Mouse (Mus musculus) limb, embryonic 14.5 days (tissue): Measurements from ENCODE around the gene Dpyd. TPM values are rescaled to one million over a fixed set of nuclear protein-coding genes. Genes with fewer than 3 reads are reported as not detected.

Experiments used
- ATAC-seq: fragments of 200-750 bp; cut with Nextera tagmentation; 2 replicates; pipeline ENCODE4 v1.8.0; 2017; ENCODE audit warnings: low read depth, moderate number of reproducible peaks, moderate TSS enrichment; ENCODE audit not compliant: low FRiP score
- DNase-seq: peaks from one replicate; pipeline ENCODE4 v3.0.0-alpha.2; 2015; ENCODE audit warnings: low spot score
- H3K27ac ChIP-seq: fragments of 300-500 bp; sonication (generic); replicated peaks from 2 replicates; pipeline ENCODE4 v1.5.1; 2014; ENCODE audit warnings: low read depth, mild to moderate bottlenecking, low read length, moderate library complexity, mixed read lengths
- H3K27me3 ChIP-seq: fragments of 300-500 bp; sonication (generic); 2 replicates; pipeline ENCODE4 v1.6.1; 2014; ENCODE audit warnings: low read length, mixed read lengths; ENCODE audit not compliant: control insufficient read depth, insufficient read depth
- H3K36me3 ChIP-seq: fragments of 300-500 bp; sonication (generic); 2 replicates; pipeline ENCODE4 v1.6.1; 2014; ENCODE audit warnings: mild to moderate bottlenecking, low read length, moderate library complexity, mixed read lengths; ENCODE audit not compliant: control insufficient read depth, insufficient read depth
- H3K4me1 ChIP-seq: fragments of 300-500 bp; sonication (generic); 2 replicates; pipeline ENCODE4 v1.6.1; 2014; ENCODE audit warnings: antibody characterized with exemption, low read length, mixed read lengths; ENCODE audit not compliant: control insufficient read depth, insufficient read depth
- H3K4me2 ChIP-seq: fragments of 300-500 bp; sonication (generic); replicated peaks from 2 replicates; pipeline ENCODE4 v1.6.1; 2014; ENCODE audit warnings: low read depth, mild to moderate bottlenecking, low read length, moderate library complexity; ENCODE audit not compliant: severe bottlenecking
- H3K4me3 ChIP-seq: fragments of 300-500 bp; sonication (generic); replicated peaks from 2 replicates; pipeline ENCODE4 v1.5.1; 2014; ENCODE audit warnings: low read length
- H3K9ac ChIP-seq: fragments of 300-500 bp; sonication (generic); 2 replicates; pipeline ENCODE4 v1.6.1; 2014; ENCODE audit warnings: mild to moderate bottlenecking, low read depth, low read length, moderate library complexity; ENCODE audit not compliant: severe bottlenecking
- H3K9me3 ChIP-seq: fragments of 300-500 bp; sonication (generic); 2 replicates; pipeline ENCODE4 v1.6.1; 2016; ENCODE audit warnings: low read length; ENCODE audit not compliant: control insufficient read depth
- POLR2A ChIP-seq: fragments of 200-500 bp; IDR thresholded peaks from 2 replicates; pipeline ENCODE4 v1.8.0; 2012; ENCODE audit warnings: inconsistent platforms, mild to moderate bottlenecking, moderate library complexity, borderline replicate concordance; ENCODE audit not compliant: insufficient read depth, insufficient read length; ENCODE audit errors: extremely low read depth
- WGBS: fragments of 180-500 bp; shearing (Covaris S2); extraction: QIAGEN DNeasy Blood & Tissue Kit; methylation state at CpG from one replicate; pipeline ENCODE4 v1.1.7; 2014; 5-methylcytosine and 5-hydroxymethylcytosine counted together
- polyA plus RNA-seq, 2 experiments: library from polyadenylated mRNA; depleted of rRNA in 1 of 2; stranded (reverse) in 1 of 2; unstranded in 1 of 2; fragments of >200 nt; fragmentation: Nextera tagmentation in 1 of 2; extraction: Ambion mirVana in 1 of 2; gene quantifications; 2 replicates each; pipeline versions ENCODE4 v1.2.1 to v1.2.3; 2012 to 2014

Gene Dpyd
- polyA plus RNA-seq, 2 experiments, result 3.1 to 5.2 TPM

DNA sequence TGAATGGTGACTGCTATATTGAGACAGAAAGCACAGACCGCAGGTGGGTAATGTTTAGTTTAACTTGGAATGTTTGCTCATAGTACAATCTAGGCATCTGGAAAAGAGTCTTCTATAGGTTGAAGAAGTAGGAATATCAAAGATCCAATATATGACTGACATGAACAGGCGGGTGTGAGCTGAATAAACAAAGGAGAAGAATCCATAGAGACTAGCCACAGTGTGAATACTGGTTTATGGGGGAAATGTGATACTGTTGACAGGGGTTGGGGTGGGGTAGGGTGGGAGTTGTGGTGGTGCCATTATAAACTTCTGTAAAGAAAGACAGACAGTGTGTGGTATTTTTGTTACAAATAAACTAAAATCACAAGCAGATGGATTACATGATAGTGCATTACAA, 33.8 kb downstream of the Dpyd start:
- Histone ChIP-seq H3K27me3 (no peaks in the 10 kb centered on the region), H3K27ac (no peak overlapping the region), H3K4me2 (no peak overlapping the region), H3K9ac (no peak overlapping the region), H3K9me3 (no peaks in the 10 kb centered on the region), H3K4me1 (no peaks in the 10 kb centered on the region), H3K36me3 (no peaks in the 10 kb centered on the region), H3K4me3 (no peak overlapping the region)
- TF ChIP-seq POLR2A, result no peak
- 72% methylated on average over 2 of the region's 2 CpGs for WGBS
- DNase-seq (no peak), ATAC-seq (no peak)

DNA sequence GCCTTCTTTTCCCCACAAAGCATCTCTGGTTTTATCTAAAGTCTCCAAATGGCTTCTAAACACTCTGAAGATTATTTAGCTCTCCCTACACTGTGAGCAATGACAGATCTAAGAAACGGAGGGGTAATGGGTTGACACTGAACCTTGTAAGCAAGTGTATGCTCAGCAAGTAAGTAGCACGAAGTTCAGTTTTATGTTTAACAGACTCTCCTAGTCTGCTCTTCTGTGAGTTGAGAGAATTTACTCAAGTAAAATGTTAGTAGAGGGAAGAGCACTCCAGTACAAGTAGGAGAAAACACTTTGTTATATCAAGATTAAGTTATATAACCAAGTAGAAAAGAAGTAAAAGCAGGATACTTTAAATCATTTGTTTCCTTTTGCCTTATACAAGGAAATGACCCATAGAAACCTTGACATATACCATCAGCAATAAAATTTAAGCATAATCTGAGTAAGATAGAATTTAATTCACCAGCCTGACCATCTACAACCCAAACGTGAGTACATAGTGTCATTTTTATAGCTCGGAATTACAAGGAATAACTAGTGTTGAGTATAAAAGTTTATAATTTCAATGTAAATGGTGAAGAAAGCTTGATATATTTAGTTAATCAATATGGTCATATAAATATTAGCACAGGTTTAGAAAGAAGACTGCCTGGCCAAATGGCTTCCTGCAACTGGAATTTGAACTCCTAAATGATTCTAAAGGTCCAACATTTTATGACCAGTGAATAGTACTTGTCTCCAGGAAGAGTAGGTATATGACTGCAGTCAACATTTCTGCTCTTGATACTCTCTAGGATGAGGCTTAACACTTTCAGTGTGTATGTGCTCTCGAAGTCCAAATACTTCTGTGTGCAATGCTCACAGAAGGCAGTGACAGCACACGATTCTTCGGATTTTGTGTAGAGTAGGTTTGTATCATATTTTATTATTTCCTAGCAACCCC, 40.0 kb downstream of the Dpyd start:
- no peaks in the 10 kb centered on the region for H3K27me3 ChIP-seq
- H3K9me3 ChIP-seq, result no peaks in the 10 kb centered on the region
- H3K4me1 ChIP-seq, result no peaks in the 10 kb centered on the region
- 88% methylated on average over 7 of the region's 7 CpGs for WGBS
- no peak for DNase-seq
- no peak for TF ChIP-seq POLR2A
- H3K27ac ChIP-seq, result no peak overlapping the region
- H3K36me3 ChIP-seq, result no peaks in the 10 kb centered on the region
- H3K9ac ChIP-seq, result no peak overlapping the region
- H3K4me2 ChIP-seq, result no peak overlapping the region
- no peak overlapping the region for H3K4me3 ChIP-seq
- ATAC-seq, result no peak

DNA sequence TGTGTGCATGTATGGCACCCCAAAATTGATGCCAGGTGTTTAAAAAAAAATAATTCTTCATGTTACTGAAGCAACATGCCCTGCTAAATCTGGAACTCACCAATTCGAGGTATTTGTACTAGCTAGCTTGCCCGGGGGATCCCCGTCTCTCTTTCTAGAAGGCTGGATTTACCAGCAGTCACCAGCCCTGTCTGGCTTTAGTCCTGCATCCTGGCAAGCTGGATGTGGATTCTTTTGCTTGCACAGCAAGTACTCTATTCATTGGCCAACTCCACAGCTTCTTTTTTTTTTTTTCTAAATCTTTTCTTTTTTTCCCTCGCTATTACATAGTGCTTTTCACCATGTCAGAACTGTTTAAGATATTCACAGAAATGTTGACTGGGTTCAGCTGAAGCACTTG, 46.8 kb downstream of the Dpyd start:
- WGBS, result 71% methylated on average over 4 of the region's 4 CpGs
- ATAC-seq (no peak), DNase-seq (no peak)
- H3K4me1 ChIP-seq, result no peaks in the 10 kb centered on the region
- H3K36me3 ChIP-seq, result no peaks in the 10 kb centered on the region
- H3K27ac ChIP-seq, result no peak overlapping the region
- no peaks in the 10 kb centered on the region for H3K9me3 ChIP-seq
- no peaks in the 10 kb centered on the region for H3K27me3 ChIP-seq
- no peak for TF ChIP-seq POLR2A
- no peak overlapping the region for H3K4me2 ChIP-seq
- no peak overlapping the region for H3K9ac ChIP-seq
- H3K4me3 ChIP-seq, result no peak overlapping the region

DNA sequence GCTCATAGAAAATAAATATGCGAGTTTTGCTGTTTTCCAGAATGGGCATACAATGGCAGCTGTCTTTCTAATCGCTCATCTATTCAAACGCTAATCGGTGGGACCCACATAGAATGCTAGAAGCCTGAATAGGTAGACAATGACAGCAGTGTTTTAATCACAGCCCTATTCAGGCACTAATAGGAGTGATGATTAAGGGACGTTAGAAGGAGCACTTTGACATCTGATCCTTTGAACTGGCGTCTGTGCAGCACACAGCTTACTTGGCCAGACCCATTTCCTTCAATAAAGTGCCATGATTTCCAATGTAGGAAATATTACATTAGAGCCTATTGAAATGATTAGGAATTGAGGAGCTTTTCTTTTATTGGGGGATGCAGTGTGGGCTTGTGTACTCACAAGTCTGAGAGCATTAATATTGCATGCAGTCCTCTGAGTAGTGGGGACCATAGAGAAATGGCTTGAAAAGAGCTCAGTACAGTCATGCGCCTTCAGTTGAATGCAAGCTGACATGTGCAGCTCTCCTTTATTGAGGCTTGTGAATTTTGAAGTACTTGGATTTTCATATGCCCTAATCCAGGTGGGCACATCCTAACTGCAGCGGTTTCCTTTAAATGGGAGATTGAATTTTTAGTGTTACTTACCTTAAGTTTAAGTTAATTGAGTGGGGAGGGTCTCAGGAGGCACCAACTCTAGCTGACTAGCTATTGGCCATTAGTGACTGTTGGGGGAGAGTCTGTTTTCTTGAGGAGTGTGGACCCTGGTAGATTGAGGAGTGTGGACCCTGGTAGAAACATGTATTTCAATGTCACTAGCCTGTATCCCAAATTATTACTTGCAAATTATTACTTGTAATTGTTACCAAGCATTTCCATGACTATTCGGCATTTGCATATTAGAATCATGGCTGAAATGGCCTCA, 64.8 kb downstream of the Dpyd start:
- no peak for TF ChIP-seq POLR2A
- H3K4me3 ChIP-seq, result no peak overlapping the region
- H3K4me2 ChIP-seq, result no peak overlapping the region
- H3K9ac ChIP-seq, result no peak overlapping the region
- no peaks in the 10 kb centered on the region for H3K36me3 ChIP-seq
- H3K9me3 ChIP-seq, result no peaks in the 10 kb centered on the region
- no peak for DNase-seq
- no peaks in the 10 kb centered on the region for H3K4me1 ChIP-seq
- no peak overlapping the region for H3K27ac ChIP-seq
- WGBS, result 63% methylated on average over 9 of the region's 9 CpGs
- no peak for ATAC-seq
- no peaks in the 10 kb centered on the region for H3K27me3 ChIP-seq

DNA sequence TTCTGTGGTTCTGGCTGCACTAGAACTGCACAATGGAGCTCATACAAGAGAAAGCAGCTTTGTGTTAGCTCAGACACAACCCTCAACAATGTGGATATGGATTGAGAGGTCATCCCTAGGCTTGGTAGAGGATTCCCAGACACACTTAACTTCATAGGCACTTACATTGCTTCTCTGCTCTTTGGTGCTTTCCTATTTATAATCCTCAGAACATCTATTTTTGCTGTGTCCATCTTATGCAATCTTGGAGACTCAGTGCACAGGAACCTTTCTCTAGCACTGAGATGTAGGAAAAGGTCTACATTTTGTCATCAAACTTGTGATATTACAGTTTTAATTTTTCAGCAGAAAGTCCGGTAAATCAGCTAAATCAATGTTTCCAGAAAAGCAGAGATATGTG, 67.8 kb downstream of the Dpyd start:
- no peaks in the 10 kb centered on the region for H3K27me3 ChIP-seq
- WGBS, result 93% methylated on average over 1 of the region's 1 CpGs
- TF ChIP-seq POLR2A, result no peak
- DNase-seq, result no peak
- no peaks in the 10 kb centered on the region for H3K36me3 ChIP-seq
- no peak overlapping the region for H3K4me3 ChIP-seq
- H3K4me2 ChIP-seq, result no peak overlapping the region
- H3K9ac ChIP-seq, result no peak overlapping the region
- no peak for ATAC-seq
- no peaks in the 10 kb centered on the region for H3K9me3 ChIP-seq
- no peak overlapping the region for H3K27ac ChIP-seq
- no peaks in the 10 kb centered on the region for H3K4me1 ChIP-seq
